Mouse (Mus musculus) kidney, postnatal 10 days (tissue): ENCODE data around the gene Med10.

Experiments used
- DNase-seq: peaks from one replicate; pipeline ENCODE4 v3.0.0; 2021; ENCODE audit warnings: mixed read lengths

The Med10 gene

GRCm38 (mm10) chr13:69832578-69832977 lies 30.4 kb downstream of the Med10 start:
- no peak for DNase-seq

GRCm38 (mm10) chr13:69833416-69833815 lies 31.2 kb downstream of the Med10 start:
- DNase-seq = no peak

DNA sequence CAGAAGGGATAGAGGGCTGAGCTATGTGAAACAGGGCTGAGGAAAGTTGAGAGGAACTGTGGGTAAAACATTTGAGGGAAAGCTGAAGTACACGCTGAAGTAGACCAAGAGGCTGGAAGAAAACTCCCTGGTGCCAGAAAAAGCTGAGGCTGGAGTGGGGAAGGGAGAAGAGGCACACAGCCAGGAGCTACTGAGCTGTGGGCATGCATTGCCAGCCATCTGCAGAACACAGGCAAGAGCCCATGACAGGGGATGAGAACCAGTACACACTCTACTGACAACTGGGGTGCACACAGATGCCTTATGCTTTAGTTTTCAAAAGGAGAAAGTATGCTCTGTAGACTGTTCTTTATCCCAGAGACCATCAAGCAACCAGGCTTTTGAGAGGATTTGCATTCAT lies 43.4 kb downstream of the Med10 start:
- DNase-seq = no peak

DNA sequence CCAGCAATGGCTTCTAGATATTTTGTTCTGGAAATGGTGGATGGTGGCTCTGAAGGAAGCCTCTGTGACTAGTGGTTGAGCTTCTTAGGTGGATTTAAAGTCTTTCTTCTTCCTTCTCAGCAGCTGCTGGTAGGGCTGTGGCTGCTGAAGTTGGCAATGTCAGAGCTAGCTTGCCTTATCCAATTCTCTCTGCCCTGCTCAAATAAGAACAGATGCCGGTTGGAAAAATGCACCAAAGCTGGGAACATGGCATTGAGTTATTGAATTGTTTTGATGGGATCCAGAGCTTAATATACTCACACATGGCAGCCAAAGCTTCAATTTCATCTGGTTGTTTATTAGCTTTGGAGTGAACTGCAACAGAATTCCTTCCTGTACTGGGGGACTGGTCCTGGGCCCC lies 47.4 kb downstream of the Med10 start:
- DNase-seq = no peak

DNA sequence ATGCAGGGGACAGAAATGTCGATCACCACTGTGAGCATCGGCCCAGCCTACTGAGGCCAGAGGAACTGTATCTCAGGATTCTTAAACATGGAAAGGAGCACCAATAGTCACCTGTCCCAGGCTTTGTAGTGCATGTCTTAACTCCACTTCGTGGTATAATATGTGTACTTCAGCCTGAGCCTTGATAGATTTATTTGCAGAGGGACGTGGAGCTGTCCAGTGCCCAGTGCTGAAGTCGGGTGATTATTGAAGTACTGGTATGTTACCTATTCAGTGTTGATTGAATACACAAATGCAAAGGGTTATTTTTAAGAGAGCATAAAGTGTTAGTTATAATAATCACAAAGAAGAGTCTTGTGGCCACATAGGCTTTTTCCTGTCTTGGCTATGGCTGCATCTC lies 50.1 kb downstream of the Med10 start:
- peak; percentile 64 for DNase-seq

- DNase-seq = no peak
Observed at GRCm38 (mm10) chr13:69853425-69854043, 51.3 kb downstream of the Med10 start.

DNA sequence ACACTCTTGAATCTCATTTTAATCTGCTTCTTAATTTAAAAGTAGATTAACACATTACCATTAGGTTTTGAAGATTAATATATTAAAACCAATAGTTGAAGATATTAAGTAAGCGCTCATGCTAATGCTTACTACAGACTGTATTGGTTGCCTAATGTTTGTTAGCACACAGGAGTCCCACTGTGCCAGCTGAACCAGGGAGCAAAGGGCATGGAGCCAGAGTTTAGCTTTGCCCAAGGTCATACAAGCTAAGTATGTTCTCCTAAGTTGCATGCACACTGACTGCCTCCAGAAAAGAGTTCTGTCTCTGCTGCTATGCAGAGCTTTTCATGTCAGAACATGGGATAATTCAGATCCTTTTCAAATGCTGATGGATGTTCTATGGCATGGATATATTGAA lies 53.7 kb downstream of the Med10 start:
- no peak for DNase-seq

GRCm38 (mm10) chr13:69862276-69862675 lies 60.1 kb downstream of the Med10 start:
- no peak for DNase-seq

DNA sequence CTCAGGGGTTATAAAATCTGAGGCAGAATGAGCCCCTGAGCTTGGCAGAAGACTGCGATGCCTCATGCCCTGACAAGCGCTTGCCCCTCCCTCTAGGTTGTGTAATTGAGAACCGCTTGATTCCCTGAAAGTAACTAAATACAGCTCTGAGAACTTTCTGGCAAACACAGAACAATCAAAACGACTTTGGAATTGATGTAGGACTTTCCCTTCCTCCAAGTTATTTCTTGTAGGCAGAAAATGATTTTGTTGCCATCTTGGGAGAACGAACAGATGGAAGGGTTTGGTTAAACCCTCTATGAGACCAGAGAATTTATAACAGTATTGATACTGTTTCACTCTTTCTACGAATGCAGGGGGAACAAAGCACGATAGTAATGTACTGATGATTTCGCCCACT lies 62.7 kb downstream of the Med10 start:
- DNase-seq = no peak
